Mouse (Mus musculus): ENCODE data around the gene Ttc23.

Ttc23 gene

DNA sequence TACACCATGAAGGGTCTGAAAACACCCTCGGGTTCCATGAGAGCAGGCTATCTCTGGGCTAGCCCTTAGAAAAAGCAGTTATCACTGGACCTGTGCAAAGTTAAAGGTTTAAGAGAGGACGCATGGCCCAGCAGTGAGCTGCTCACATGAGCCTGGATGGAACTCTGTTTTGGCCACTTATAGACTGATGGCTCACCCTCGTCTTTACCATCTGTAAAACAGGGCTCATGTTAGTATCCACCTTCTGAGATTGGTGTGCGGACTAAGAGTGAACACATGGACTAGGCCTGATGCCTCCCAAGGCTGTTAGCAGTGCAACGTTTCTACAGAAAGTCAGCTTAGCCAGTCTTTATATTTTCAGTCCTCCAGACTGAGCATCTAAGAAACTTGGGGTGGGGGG is 109.4 kb downstream of the Ttc23 start:
- DNase-seq, result no peak

DNA sequence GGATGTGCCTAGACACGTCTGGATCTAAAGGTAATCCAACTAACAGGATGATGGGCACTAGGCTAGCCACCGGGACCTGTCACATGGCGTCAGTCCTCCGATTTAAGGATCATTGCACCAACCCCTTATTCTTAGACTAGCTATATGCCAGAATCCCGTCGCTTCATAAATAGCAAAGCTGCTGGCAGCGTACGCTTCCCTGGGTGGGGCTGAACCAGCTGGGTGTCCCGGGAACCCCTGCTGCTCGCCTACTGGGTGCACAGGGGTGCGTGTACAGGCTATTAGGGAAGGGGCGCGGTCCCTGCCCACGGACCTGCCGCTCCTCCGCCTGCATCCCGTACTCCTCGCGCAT is 111.3 kb downstream of the Ttc23 start:
- DNase-seq, result no peak

GRCm38 (mm10) chr7:67758858-67759628 is 111.8 kb downstream of the Ttc23 start:
- peak; percentile 12 for DNase-seq

DNA sequence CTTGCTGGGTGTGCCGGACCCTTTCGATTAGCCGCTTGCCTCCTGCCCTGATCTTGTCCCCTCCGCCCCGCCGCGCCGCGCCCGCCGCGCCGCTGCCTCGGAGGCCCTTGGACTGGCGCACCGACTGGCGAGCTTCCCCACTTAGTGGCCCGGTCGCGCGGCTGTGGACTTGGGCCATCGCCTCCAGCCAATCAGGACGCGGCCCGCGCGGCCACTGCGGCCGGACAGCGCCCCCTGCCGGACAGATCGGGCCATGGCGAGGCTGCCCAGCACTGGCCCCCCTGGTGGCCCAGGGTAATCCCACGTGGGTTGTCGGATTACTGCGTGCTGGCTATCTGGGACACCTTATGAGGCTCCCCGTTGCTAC is 112.4 kb downstream of the Ttc23 start, which contains the start of gene Synm:
Gene Synm, minus strand, starts transcription at position 114 of the 367 bp plus-strand sequence.
- peak; percentile 75 for DNase-seq

GRCm38 (mm10) chr7:67763625-67764024 is 116.4 kb downstream of the Ttc23 start:
- no peak for DNase-seq

DNA sequence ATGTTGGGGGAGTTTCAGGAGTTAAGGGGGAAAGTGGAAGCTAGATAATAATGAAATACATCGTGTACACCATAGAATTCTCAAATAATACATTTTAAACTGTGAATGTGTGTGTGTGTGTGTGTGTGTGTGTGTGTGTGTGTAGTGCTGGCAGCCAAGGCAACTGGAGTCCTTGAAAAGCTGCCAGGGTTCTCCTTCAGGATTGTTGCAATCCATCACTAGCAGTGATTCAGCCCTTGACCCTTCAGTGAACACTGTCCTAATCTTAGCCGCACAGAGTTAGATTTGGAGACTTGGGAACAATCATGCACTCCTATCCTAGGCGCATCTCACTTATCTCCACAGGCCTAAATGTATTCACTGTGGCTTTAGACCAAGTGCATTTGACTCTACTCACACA is 120.9 kb downstream of the Ttc23 start:
- no peak for DNase-seq

- no peak for DNase-seq
Measured at GRCm38 (mm10) chr7:67769487-67769886, 122.3 kb downstream of the Ttc23 start.

DNA sequence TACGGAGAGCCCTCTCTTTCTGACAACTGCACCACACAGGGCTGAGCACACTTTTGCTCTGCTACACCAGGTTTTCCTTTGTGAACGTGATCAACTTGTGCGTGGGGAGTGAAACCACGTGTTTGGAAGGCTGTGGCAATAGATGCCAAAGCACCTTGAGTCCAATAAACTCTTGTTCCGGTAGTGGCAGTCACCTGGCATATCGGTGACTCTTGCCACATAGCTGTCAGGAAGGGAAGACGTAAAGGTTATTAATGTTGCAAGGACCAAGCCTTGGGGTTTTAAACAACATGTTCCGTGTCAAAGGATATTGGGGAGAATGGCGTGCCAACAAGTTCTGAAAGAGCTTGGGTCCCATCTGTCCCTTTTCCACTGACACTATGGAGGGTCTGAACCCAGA is 125.0 kb downstream of the Ttc23 start:
- DNase-seq, result no peak

- no peak for DNase-seq
Measured at GRCm38 (mm10) chr7:67775623-67776022, 128.4 kb downstream of the Ttc23 start.

DNA sequence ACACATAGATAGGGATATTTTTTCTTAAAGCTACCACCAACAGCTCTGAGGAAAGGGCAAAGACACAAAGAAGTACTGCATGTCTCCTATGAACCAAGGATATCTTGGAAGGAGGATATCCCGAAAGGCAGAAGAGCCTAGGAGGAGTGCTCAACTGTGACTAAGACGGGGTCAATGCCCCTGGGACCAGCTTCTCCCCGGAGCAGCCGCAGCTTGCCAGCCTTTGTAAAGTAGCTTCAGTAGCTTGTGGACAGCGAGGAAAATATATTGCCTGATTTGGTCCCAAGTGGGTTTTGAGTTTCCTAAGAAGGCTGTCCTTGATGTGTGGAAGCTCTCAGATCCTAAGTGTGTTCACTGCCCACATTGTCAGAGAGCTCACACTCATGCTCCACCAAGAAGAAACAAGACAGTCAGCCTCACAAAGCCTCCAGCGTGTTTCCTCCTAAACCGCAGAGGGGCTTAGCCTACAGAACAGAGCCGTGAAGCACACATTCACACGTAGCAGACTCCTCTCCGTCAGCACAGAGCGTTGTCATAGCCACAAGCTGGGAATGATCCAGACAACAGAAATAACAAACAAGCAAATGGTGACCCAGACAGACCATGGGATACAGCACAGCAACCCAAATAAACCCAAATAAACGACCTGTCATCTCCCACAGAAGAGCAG is 129.6 kb downstream of the Ttc23 start:
- no peak for DNase-seq

DNA sequence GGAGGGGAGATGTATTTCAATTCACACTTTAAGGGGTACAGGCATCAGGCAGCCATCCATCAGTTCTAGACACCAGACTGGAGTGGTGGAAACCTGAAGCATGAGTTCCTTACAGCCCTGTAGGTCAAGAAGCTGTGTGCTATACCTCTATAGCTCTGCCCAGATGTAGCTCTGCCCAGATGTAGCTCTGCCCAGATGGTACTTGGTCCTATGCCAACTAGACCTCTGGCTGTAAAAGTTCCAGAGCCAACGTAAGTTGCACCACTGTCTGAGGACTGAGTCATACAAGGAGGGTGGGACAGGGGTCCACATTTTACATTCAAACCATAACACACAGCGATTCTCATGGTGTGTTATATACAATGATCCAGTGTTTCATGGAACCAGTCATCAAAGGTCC is 140.7 kb downstream of the Ttc23 start:
- no peak for DNase-seq

- DNase-seq, result peak; percentile 64
Measured at GRCm38 (mm10) chr7:67788713-67789112, 141.5 kb downstream of the Ttc23 start.

GRCm38 (mm10) chr7:67791256-67791655 is 144.0 kb downstream of the Ttc23 start:
- DNase-seq, result no peak

DNA sequence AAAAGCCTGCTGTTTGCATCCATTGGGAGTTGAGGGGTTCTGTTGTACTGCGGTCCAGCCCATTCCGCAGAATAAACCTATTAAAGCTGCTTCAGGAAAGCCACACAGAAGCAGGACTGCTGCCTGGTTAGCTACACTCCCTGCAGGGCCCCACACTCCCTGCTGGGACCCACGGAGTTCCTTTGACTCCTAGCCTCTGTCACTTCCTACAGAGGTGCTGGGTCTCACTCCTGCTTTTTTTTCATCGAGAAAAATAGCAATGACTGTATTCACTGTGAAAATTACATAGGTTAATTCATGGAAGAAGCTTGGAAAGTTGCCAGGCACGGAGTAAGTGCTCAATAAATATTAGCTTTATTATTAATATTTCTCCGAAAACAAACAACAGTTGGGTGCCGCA is 146.2 kb downstream of the Ttc23 start:
- DNase-seq, result no peak

DNA sequence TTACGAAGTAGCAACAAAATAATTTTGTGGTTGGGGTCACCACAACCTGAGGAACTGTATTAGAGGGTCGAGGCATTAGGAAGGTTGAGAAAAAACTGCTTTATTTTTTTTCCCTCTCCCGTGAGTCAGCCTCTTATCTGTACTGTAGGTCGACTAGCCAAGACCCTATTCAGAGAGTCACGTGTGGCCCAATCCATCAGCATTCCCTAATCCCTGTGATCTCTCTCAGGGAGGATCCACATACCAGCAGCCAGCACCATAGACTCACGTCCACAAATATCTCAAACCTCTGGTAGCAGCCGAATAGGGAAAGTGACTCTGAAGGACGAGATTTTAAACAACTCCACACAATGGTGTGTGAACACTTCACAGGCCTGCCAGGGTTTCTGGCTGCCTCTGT is 149.9 kb downstream of the Ttc23 start:
- DNase-seq, result no peak

DNA sequence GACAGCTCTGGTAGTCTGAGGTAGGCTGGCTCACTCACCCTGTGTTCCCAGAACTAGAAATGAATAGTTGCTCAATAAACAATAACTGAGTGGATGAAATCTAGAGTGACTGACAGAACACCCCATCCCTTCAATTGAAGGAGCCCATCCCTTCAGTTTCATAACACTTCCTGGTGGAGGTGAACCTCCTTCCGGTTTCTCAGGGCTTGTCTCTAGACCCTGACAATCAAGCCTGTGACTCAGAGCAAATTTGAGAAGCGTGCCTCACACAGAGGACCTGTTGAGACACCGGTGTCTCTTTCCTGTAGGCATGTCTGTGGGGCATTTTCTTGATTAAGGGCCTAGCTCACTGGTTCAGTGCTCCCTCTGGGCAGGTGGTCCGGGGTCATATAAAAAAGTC is 151.3 kb downstream of the Ttc23 start:
- no peak for DNase-seq

DNA sequence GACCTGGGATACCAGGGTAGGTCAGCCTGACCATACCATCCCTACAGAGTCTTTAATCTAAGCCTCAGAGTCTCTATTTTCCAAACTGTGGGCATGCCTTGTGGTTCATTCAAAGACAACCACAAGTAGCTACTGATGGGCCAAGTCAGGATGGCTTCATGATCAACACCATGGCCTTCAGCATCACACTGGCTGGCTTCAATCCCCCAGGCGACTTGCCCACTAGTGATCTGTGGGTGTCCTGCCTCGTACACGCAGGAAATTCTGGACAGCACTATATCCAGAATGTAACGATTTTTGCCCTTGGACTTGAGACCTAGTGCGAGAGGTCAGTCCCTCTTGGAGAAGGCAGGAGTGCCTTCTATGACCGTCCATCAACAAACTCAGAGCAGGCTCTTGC is 153.3 kb downstream of the Ttc23 start:
- no peak for DNase-seq

GRCm38 (mm10) chr7:67801022-67801421 is 153.8 kb downstream of the Ttc23 start:
- DNase-seq, result no peak

- peak; percentile 80 for DNase-seq
Measured at GRCm38 (mm10) chr7:67803015-67803856, 156.0 kb downstream of the Ttc23 start.

GRCm38 (mm10) chr7:67803857-67804215 is 156.6 kb downstream of the Ttc23 start:
- peak; percentile 2 for DNase-seq

Data from thymus, postnatal 25 days (tissue).